Mouse (Mus musculus) forebrain, embryonic 14.5 days (tissue): ENCODE measurements at regions not wholly inside any gene's neighbourhood (a gene's known extent, or its start where the extent isn't known, plus 50 kb on each side); places are given as distances from the start of the nearest gene placed in this dataset.
"Not testable (repeated sequence)": the region's sequence is repeated elsewhere in the genome, so short reads cannot be mapped to it uniquely, and the experiment has no call there.

Experiments used
- ATAC-seq: fragments of 200-750 bp; cut with Nextera tagmentation; 2 replicates; pipeline ENCODE4 v1.8.0; 2017; ENCODE audit warnings: mild to moderate bottlenecking, moderate library complexity
- DNase-seq: peaks from one replicate; pipeline ENCODE4 v3.0.0-alpha.2; 2015; ENCODE audit warnings: low spot score
- H3K27ac ChIP-seq: fragments of 300-500 bp; sonication (generic); 2 replicates; pipeline ENCODE4 v1.5.1; 2014; ENCODE audit warnings: low read depth, mild to moderate bottlenecking, control low read depth, low read length, moderate library complexity
- H3K27me3 ChIP-seq: fragments of 300-500 bp; sonication (generic); replicated peaks from 2 replicates; pipeline ENCODE4 v1.6.1; 2014; ENCODE audit warnings: low read length, control low read depth, mixed read lengths; ENCODE audit not compliant: control insufficient read depth, insufficient read depth
- H3K36me3 ChIP-seq: fragments of 300-500 bp; sonication (generic); 2 replicates; pipeline ENCODE4 v1.6.1; 2014; ENCODE audit warnings: low read length, control low read depth; ENCODE audit not compliant: control insufficient read depth, insufficient read depth
- H3K4me1 ChIP-seq: fragments of 300-500 bp; sonication (generic); 2 replicates; pipeline ENCODE4 v1.6.1; 2014; ENCODE audit warnings: antibody characterized with exemption, low read length, control low read depth; ENCODE audit not compliant: control insufficient read depth, insufficient read depth
- H3K4me2 ChIP-seq: fragments of 300-500 bp; sonication (generic); 2 replicates; pipeline ENCODE4 v1.6.1; 2014; ENCODE audit warnings: mild to moderate bottlenecking, control low read depth, low read length
- H3K4me3 ChIP-seq: fragments of 300-500 bp; sonication (generic); 2 replicates; pipeline ENCODE4 v1.5.1; 2014; ENCODE audit warnings: low read depth, low read length, control low read depth
- H3K9ac ChIP-seq: fragments of 300-500 bp; sonication (generic); 2 replicates; pipeline ENCODE4 v1.6.1; 2014; ENCODE audit warnings: mild to moderate bottlenecking, low read length, control low read depth, moderate library complexity
- H3K9me3 ChIP-seq: fragments of 300-500 bp; sonication (generic); replicated peaks from 2 replicates; pipeline ENCODE4 v1.6.1; 2016; ENCODE audit warnings: low read length, control low read depth, mixed read lengths; ENCODE audit not compliant: control insufficient read depth
- WGBS: fragments of 180-500 bp; shearing (Covaris S2); extraction: QIAGEN DNeasy Blood & Tissue Kit; methylation state at CpG from one replicate; pipeline ENCODE4 v1.1.7; 2014; 5-methylcytosine and 5-hydroxymethylcytosine counted together

DNA sequence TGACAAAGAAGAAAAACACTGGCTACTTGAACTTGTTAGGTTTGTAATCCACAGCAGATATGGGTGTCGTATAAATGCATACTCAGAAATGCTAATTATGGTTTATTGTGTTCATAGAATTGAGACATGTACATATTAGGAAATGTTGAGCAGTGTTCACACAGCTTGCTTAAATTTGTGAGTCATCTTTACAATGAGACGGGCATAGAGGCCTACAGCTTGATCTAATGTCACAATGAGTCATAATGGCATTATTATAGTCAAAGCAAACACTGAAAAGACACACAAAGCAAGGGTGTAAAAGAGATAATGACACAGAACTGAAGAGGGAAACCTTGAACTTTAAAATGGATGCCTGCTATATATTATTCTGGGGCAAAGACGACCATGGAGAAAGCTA lies 103.7 kb upstream of the Akr1e1 start:
- ATAC-seq, result no peak
- 63% methylated on average over 3 of the region's 3 CpGs for WGBS
- Histone ChIP-seq H3K4me1 (no peaks in the 10 kb centered on the region), H3K9ac (no peak overlapping the region), H3K27me3 (no peaks in the 10 kb centered on the region), H3K9me3 (no peaks in the 10 kb centered on the region), H3K4me3 (no peak overlapping the region), H3K4me2 (no peak overlapping the region), H3K36me3 (no peaks in the 10 kb centered on the region), H3K27ac (no peak overlapping the region)
- DNase-seq, result no peak

DNA sequence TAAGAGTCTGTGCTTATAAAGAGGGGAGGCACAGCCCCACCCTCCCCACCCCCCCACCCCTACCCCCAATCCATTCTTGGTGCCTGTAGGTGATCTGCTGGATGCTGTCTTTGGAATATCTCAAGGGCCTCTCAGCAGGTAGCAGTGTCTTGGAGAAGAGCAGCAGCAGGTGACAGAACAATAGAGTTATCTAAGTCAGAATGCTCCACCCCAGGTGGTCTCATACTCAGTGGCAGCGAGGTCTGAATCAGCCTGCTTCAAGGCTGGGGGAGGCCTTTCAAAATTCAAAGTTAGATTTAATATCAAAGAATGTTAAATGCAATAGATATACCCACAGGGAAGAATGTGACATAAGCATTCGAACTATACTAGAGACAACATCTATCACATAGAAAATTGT lies 90.6 kb upstream of the Akr1e1 start:
- not testable (repeated sequence) for H3K27ac ChIP-seq, H3K27me3 ChIP-seq, H3K4me2 ChIP-seq, ATAC-seq, H3K4me3 ChIP-seq, H3K9ac ChIP-seq, H3K36me3 ChIP-seq, H3K4me1 ChIP-seq, H3K9me3 ChIP-seq, DNase-seq
- 46% methylated on average over 2 of the region's 2 CpGs for WGBS

DNA sequence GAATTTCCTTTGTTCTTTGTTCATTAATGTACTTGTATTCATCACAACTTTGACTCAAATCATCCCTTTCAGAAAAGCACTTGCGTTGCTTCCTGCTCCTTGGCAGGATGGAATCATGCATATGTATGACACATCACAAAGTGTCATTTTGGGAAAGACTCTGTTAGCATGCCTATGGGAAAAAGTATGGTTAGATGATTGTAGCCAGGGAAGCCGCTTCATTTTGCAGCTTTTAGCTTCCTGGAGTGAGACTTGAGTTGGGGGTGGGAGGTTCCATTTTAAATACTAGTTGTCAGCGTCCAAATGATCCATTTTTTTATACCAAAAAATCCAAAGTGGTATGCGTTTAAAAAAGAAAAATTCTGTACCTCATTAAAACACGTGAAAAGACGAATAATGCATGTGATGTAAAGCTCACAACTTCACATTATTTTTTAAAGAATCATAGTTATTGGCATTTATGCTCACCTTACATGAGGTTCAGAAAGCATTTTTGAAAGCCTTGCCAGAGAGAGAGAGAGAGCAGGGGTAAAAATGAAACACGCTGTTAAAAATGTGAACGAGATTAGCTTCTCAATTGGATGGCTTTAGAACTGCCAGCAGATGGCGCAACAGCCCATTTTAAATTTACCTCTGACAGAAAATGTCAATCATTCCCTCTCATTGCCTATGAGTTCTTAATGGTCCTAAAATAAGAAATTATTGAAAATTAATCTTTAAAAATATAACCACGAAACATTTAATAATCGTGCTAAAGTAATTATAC lies 57.6 kb upstream of the Akr1e1 start:
- no peak overlapping the region for H3K9ac ChIP-seq
- no peak overlapping the region; the same call in 1 of the 2 replicates for H3K4me2 ChIP-seq
- DNase-seq (peak; percentile 75), ATAC-seq (peak; percentile 66)
- no peaks in the 10 kb centered on the region for H3K9me3 ChIP-seq
- H3K4me3 ChIP-seq, result no peak overlapping the region
- WGBS, result 29% methylated on average over 11 of the region's 11 CpGs
- no peaks in the 10 kb centered on the region for H3K36me3 ChIP-seq
- H3K4me1 ChIP-seq, result no peaks in the 10 kb centered on the region
- H3K27ac ChIP-seq, result no peak overlapping the region
- H3K27me3 ChIP-seq, result no peaks in the 10 kb centered on the region

DNA sequence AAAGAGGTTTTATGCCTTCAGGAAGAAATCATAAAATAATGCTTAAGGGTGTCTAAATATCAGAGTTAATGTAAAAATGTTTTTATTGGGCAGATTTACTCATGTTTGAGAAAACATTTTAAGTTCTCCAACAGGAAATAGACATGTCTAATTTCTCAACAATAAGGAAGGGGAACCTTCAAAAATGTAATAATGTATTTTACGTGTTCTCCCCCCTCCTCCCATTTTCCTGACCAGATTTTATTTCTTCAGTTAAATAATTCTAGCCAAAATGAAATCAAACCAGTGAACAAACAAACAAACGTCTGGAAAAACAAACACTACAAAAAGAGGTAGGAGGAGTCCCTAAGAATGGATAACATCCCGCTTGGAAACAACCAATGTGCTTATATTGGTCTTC lies 54.4 kb upstream of the Akr1e1 start:
- ATAC-seq (no peak), DNase-seq (no peak)
- Histone ChIP-seq H3K4me1 (no peaks in the 10 kb centered on the region), H3K9ac (no peak overlapping the region), H3K9me3 (no peaks in the 10 kb centered on the region), H3K4me3 (no peak overlapping the region), H3K27ac (no peak overlapping the region), H3K36me3 (no peaks in the 10 kb centered on the region), H3K27me3 (no peaks in the 10 kb centered on the region), H3K4me2 (no peak overlapping the region)
- WGBS, result 57% methylated on average over 3 of the region's 3 CpGs

DNA sequence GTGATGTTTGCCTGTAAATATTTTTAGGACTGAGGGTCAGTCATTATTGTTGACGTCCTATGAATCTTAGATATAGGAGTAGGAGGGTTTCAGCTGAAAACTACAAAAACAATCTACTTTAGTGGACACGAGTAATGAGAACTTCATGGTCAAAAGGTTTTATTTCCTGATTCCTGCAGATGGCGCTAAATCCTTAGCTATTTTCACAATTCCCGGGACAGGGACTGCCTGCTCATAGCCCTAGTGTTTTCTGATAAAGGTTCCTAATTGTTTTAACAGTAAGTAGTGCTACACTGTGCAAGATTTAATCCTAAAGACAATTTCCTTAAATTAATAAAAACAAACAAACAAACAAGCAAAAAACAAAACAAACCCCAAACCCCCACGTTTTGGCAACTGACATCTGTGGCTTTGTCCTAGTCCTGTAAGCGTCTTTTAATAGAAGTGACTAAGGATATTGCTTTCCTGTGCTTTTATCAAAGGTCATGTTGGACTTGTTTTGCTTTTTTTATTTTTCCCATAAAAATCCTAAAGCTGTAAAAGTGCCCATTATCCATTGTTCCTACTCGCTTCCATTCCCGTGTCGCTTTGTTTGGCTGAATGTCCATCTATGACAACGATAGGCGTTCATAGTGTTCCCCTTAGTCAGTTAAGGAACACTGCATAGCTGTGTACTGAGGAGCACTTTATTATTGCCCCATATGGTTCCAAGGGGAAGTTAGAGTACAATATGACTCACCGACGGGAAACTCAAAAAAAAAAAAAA lies 53.5 kb upstream of the Akr1e1 start:
- no peaks in the 10 kb centered on the region for H3K36me3 ChIP-seq
- no peaks in the 10 kb centered on the region for H3K4me1 ChIP-seq
- no peaks in the 10 kb centered on the region for H3K27me3 ChIP-seq
- H3K4me3 ChIP-seq, result no peak overlapping the region
- ATAC-seq, result peak; percentile 68
- no peak overlapping the region for H3K27ac ChIP-seq
- 49% methylated on average over 13 of the region's 13 CpGs for WGBS
- peak; percentile 81 for DNase-seq
- no peak overlapping the region for H3K9ac ChIP-seq
- H3K4me2 ChIP-seq, result no peak overlapping the region
- H3K9me3 ChIP-seq, result no peaks in the 10 kb centered on the region
